Mouse (Mus musculus): Measurements from ENCODE around the gene Gm2042.
"Not testable (repeated sequence)": the region's sequence is repeated elsewhere in the genome, so short reads cannot be mapped to it uniquely, and the experiment has no call there.

The Gm2042 gene

GRCm38 (mm10) chr12:87953780-87954179 lies at the start of gene Gm2042:
TSS of gene Gm2042 (plus strand) at chr12:87954080.
- in situ Hi-C loops (cut with MboI, MseI): not testable (repeated sequence)

GRCm38 (mm10) chr12:87919721-87920120 lies 34.2 kb upstream of the Gm2042 start, which contains the start of gene Gm2035:
TSS of gene Gm2035 (minus strand) at chr12:87919857.
- in situ Hi-C loops (cut with MboI, MseI): not testable (repeated sequence)

DNA sequence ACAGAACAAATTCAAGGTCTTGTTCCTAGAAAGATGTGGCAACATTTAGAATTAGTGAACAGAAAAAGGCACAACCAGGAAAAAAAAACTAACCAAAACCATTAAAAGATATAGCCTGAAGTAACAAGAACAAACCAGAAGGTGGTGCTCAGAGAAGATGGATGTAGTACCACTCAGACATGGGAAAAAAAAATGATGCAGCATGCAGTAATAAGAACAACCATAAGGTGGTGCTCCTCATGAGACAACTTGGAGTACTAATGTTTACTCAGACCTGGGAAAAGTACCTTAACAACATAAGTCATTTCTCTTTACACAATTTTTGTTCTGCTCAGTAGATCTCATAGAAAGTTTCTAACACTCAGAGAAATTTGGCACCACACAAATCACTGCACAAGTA lies 30.1 kb downstream of the Gm2042 start:
- in situ Hi-C loops (cut with MboI, MseI): not testable (repeated sequence)

DNA sequence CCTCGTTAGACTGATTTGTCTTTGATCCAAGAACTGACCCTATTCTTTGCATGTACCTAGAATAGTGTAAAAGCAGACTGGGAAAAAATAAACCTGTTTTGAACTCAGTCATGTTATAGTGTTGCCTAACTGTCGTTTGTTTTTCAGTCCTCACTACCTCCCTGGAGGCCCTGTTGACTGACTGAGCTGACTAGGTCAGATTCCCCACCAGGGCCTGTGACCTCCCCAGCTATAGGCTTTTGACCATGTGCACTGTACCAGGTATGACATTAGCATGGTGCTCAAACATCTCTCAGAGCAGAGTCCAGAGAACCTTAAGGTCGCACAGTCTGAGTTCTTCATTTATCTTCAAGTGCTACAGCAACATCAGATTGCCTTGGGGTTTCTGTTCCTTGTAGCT lies 50.2 kb downstream of the Gm2042 start:
- in situ Hi-C loops (cut with MboI, MseI): loop anchor here (5.0 kb wide), 2 partner anchors 157 to 357 kb away; no protein-coding TSS in a partner anchor
